Mouse (Mus musculus): ENCODE measurements around the gene Armc2.
A peak's percentile ranks its signal among the peaks of the same experiment; 100 is the strongest.

Armc2 gene

DNA sequence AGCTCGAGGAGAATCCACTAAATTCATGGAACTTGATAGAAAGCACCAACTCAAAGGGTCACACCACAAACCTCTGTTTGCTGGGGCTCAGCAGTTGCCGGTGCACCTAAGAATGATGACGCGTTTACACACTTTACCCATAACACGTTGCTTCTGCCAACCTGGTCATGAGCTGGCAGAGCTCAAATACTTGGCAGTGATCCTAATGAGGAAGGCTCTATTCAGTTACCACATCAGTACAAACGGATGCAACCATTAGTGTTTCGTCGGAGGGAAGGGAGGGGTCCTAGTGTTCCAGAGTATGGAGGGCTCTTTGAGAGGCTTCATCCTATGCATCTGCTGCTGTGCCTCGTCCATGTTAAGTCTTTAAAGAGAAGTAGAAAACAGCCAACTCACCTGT lies 3.3 kb upstream of the Armc2 start:
- no peak for DNase-seq (ENCODE audit: low spot score in 2 of 2)

DNA sequence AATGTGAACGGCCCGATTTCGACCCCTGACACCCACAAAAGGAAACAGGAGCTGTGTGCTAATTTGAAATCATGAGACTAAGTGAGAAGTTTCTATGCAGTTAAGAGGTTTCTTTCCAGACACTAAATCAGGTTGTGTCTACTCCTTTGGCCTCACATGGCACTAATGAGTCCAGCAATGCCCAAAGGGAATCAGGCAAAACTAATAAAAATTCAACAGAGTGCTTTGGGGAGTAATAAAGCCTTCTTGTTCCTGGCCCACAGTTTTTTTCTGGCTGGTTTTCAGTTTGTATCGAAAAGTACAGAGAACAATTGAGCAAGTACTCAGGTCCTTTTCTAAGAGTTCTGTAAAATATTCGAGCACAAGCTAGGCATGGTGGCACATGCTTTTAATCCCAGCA lies 4.2 kb downstream of the Armc2 start:
- DNase-seq (ENCODE audit: low spot score in 2 of 2) = no peak

DNA sequence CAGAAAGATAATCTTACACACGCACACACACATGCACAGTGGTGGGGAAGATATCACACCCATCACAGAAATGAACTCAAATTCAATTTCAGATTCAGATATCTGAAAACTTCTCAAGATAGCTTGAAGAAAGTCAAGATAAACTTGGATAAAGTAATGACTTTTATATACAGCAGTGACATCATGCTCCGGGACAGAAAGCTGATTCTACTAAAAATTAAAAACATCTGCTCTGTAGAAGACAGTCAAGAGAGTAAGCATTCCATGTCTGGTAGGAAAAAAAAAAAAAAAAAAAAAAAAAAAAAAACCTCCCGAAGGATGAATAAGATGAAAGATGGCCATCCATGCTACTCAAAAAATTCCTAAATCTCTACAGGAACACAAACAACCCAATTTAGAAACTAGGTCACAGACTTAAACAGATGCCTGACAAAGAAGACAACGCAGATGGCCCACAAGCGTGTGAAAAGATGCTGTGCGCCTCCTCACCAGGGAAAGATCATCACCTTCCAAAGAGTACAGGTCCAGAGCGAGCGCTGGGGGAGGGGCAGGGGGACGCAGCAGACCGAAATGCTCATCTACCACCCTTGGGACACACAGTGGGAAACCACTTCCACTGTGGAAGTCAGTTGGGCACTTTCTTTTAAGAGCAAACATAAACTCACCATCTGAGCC lies 7.3 kb downstream of the Armc2 start:
- DNase-seq (ENCODE audit: low spot score in 2 of 2) = no peak

DNA sequence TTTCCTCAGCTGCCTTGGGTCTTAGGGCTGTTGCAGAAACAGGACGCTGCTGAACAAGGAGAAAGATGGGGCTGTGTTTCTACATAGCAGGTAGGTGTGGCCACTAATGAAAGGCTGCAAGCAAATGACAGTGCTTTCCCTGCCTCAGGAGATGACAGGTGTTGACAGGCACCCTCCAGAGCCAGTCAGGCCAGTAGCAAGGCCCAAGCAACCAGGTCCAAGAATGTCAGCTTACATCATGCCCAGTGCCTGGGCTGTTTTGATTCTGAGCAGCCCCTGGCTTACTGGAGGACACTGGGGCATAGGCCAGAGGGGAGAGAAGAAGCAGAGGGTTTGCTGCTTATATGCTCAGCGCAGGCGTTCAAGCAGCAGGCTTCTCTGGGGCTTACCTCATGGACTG lies 13.0 kb downstream of the Armc2 start:
- no peak for DNase-seq (ENCODE audit: low spot score in 2 of 2)

DNA sequence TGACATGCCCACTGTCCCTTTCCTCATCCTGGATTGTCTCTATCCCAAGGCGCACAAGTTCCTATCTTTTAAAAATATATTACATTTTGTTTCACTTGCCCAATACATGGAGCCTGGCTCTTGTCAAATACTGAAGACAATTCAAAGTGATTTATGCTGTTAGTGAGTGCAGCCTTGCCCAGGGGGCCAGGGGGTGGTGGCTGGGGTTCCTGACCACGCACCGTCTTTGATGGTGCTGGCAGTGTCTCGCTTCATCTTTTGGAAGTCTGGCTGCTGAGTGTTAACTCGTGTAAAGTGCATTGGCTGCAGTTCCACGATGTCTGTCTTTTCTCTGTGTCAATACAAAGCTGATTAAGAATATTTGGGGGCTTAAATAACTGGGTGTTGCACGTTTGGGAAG lies 13.6 kb downstream of the Armc2 start:
- no peak for DNase-seq (ENCODE audit: low spot score in 2 of 2)

DNA sequence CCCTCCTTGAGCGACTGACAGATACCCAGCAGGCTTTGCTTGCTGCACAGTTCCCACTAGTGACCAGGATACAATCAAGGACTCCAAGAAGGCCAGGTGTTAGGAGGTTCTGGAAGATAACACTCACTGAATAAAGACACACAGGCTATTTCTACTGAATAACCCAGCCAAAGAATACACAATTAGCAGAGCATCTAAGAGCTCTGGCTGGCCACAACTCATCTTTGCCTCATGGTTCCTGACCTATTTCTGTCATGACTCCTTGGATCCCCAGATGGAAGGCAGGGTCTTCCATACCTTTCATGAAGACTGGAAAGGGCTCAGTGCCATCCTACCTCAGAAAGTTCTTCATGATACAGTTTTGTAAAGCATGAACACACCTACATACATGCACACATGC lies 14.2 kb downstream of the Armc2 start:
- no peak for DNase-seq (ENCODE audit: low spot score in 2 of 2)

DNA sequence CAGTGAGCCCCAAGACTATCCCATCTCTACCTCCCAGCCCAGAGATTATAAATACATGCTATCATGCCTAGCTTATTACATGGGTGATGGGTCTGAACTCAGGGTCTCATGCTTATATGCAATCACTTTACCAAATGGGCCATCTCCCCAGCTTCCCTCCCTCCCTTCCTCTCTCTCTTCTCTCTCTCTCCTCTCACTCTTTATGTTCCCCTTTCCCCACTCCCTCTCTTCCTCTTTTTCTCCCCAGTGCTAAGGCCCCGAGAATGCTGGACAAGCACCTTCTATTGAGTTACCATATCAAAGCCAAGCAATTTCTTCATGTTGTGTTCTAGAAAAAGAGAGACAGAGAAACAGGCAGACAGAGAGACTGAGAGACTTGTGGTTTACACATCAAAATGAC lies 14.7 kb downstream of the Armc2 start:
- DNase-seq (ENCODE audit: low spot score in 2 of 2) = no peak

DNA sequence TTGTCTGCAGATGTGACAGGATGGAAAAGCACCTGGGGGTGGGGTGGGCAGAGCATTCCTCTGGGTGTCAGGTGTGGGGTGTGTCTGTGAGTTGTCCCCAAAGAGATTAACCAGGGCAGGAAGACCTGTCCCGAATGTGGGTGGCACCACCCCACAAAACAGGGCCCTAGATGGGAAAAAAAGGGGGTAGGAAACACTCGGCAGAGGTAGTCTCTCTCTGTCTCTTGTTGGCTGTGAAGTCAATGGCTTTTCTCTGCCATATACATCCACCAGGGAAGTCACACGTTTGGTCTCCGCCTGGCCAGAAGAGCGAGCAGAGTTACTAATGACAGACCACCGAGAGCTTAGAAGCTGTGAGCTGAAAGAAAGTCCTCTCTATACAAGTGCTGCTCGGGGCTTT lies 15.8 kb downstream of the Armc2 start:
- DNase-seq (ENCODE audit: low spot score in 2 of 2) = no peak

DNA sequence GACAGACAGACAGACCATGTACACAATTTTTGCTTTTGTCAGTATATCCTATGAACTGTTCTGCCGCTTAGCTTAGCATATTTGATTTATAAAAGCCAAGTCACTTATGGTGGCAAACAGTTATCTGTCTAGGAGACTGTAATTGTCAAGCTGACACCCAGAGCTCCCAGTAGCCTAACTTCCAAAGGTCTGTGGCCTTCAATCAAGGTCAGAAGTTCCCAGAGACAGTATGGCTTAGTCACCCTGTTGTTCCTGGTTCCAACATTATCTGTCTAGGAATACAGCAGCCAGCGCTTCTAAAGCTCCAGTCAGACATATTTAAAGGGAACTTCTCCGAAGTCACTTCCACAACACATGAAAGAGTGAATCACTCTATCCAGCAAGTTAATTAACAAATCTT lies 17.0 kb downstream of the Armc2 start:
- no peak for DNase-seq (ENCODE audit: low spot score in 2 of 2)

DNA sequence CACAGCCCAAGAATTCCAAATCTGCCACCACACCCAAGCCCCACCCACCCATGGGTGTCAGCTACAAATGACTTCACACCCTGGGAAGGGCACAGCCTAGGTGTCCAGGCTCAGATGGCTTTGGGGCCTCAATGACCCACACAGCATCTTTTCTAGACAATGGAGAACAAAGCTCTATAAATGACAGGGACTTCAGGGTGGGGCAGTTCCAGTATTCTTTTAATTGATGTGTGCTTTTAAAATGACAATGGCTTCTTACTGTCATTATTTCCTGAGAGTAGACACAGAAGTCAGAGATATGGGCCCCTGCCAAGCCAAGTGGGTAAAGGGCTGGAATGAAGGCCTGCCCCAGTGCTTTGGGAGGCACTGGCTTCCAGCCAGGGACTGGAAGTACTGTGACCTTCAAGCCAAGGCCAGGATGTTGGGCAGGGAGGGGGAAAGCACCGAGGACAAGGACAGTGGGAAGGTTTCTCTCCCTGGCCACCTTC lies 20.5 kb downstream of the Armc2 start:
- DNase-seq (ENCODE audit: low spot score in 2 of 2) = peak in 1 of 2 experiments; percentile 15

DNA sequence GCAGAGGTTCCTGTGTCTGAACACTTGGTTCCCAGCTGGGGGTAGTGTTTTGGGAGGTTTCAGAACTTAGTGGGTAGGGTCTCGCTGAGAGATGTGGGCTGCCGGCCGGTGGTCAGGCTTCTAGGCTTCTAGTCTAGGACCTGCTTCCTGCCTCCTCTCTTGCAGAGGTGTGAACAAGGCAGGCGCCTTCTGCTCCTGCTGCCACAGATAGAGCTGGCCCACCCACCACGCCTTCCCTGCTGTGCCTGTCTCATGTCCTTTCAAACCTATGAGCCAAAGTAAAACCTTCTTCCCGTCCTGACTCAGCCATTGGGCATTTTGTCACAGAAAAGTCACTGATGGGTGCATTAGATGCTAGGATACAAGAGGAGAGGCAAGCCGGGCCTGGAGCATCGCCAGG lies 22.1 kb downstream of the Armc2 start:
- no peak for DNase-seq (ENCODE audit: low spot score in 2 of 2)

DNA sequence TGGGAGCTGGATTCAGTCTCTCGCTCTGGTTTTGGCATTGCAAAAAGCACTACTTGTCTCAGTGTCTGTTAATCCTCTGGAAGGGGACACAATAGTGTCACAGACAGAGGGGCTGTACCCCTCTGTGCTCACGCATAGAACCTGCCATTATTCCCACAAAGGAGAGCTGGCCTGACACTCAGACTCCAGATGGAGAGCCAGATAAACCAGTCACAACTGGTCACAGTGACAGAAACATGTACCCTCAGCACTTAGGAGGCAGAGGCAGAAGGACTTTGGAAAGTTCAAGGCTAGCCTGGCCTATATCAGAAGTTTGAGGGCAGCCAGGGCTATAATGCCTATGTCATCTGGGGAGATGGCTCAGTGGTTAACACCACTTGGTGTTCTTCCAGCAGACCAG lies 23.2 kb downstream of the Armc2 start:
- DNase-seq (ENCODE audit: low spot score in 2 of 2) = no peak

DNA sequence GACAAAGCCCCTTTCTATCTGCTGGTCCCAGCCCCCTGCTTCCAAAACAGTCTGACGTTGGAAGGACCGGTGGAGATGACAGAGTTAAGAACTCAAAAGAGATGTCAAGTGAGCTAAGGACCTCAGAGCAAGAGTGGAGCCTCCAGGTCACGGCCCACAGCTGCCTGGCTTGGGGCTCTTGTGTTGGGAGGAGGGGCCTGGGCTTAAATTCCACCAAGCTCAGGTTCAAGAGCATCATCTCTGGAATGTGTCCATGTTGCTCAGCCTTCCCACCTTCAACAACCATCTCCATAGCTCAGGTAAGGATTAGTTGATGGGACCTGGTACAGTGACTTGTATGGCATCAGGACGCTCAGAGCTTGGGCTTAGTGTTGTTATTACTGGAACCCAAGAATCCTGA lies 23.7 kb downstream of the Armc2 start:
- no peak for DNase-seq (ENCODE audit: low spot score in 2 of 2)

DNA sequence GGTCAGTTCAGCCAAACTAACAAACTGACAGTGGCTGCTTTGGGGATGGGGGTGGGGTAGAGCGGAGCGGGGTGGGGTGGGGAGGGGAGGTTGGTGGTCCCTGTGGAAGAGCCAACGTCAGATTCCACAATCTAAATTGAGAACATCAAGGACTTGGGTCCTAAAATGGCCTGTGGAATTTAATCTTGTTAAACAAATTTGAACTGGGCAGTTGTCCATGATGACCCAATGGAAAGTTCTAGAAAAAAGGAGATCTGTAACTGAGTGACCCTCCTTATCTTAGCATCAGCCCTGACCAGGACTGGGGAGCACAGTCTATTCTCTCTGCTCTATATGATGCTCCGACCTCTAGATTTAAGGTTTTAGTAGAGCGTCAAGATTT lies 26.2 kb downstream of the Armc2 start:
- DNase-seq (ENCODE audit: low spot score in 2 of 2) = no peak

DNA sequence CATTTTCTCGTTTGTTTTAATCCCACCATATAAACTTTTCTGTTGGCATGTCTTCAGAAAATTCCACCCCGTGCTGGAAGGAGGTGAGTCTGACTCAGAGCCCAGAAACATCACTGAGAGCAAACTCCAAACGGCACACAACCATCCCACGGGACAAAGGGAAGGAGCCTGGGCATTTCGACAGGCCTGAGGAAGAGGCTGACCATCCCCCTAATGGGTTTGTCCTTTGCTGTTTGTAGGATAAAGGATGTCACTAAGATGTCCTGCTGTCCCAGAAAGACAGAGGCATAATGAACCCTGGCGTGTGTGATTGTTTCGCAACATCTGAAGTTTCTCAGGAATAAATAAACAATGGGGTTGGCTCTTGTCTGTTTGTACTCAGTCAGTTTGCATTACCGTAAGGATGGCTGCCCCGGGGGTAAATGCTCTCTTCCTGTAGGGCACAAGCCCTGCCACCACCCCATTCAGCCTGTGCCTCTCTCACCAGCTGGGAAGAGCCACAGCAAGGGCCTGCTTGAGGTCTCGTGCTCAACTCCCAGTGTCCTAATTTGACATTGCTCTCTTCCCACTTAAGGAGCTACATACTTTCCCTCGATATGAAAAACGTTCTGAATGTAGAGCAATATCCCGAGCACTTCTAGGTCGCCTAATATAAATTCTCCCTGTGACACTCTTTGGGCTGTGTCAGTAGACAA lies 26.7 kb downstream of the Armc2 start:
- no peak for DNase-seq (ENCODE audit: low spot score in 2 of 2)

DNA sequence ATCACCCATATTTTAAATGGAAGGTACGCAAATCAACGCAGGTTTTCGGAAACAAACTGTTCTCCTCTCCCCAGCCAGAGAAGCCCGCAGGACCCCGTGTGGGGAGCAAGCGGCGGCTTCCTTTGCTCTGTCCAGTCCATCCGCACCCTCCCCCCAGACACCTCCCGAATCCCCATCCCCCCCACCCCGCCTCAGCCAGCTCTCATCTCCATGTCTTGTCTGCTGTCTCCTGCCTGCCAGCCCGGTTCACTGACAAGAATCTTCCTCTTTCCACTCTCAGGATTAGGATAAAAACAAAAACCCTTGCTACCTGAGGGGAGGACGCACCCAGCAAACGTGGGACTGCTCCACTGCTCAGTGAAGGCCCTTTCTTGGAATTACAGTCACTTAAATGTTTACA lies 27.3 kb downstream of the Armc2 start:
- DNase-seq (ENCODE audit: low spot score in 2 of 2) = no peak

DNA sequence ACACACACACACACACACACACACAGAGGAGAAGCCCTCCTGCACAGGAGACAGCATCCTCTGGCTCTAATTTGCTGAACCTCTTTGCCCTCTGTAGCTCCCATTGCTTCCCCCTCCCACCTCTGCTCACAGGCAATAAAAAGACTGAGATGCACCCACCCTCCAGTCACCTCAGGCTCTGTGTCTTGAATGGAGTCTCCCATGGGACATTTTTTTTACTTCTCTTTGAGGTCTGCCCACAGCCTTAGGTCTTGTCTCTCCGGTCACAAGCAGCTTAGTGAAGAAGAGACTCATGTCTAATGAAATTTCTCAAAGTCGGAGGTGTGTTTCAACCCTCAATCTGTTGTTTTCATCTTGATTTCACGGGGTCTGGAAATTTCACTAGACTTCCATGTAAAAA lies 29.3 kb downstream of the Armc2 start:
- no peak for DNase-seq (ENCODE audit: low spot score in 2 of 2)

DNA sequence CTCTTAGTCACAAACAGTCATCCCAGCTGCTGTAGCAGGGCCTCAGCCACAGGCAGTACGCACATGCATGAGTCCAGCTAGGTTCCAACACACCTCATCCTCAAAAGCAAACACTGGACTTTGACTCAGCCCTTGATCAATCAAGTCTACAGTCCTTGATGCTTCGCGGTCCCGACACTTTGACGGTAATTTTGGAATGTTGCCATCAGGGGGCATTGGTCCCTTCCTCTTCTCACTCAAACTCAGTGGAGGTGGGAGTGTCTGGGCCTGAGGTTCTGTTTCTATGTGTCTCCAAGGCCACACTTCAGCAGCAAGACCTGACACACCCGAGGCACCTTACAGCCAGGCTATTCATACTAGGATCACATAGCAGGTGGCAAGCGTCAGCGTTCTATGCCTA lies 32.1 kb downstream of the Armc2 start:
- no peak for DNase-seq (ENCODE audit: low spot score in 2 of 2)

DNA sequence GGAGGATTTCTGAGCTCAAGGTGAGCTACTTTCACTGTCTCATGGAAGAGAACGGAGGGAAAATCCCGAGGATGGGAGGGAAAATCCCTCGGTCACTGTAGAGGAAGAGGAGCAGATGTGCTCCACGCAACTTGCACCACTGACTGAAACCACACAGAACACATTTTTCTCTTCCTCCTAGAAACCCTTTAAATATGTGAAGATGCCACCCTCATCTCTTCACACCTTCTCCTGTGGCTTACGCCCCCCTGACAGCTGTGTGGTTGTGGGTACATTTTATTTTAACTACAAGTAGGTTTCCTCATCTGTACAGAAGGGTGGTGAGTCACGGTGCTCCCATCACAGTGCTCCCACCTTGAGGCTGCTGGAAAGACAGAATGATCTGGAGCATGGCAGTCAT lies 34.0 kb downstream of the Armc2 start:
- DNase-seq (ENCODE audit: low spot score in 2 of 2) = no peak

DNA sequence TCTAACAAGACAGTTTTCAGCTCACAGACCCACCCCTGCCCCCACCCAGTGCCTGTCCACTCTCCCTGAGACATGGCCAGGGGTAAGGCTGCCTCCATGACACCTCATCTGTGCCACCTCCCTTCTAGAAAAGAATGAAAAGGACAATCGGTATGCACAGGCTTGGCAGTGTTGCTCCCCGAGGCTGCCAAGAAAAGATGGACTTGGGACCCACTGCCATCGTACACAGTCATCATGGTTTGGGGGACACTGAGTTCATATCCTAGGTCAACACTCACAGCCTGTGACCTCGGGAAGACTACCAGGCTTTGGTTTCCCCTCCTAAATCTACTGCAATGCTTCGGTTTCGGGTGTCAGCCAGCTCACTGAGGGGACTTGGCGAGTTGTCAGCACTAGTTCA lies 35.4 kb downstream of the Armc2 start:
- DNase-seq (ENCODE audit: low spot score in 2 of 2) = no peak

DNA sequence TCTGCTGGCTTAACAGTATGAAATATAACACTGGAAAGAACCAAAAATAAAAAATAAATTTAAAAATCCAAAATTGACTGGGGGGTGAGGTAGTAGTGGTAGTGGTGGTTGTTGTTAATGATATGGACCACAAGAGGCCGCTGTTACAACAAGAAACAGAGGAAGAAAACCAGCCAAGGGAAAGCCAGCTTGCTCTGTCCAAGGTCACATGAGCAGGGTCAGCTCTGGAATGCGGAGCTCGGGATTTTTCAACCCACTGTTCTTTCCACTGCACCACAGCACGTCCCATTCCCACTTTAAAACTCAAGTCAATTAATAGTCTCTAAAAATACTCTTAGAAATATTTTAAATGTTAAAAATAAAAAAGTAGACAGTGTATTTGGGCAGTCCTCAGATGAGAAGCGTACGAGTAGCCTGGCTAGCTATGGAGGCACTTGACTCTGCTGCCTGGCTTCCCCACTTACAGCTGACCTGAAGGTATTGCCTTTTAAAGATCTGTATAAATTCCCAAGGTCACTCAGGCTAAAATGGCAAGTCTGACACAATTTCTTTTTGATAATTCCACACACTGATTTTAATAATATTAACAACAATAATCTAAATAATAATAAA lies 37.4 kb downstream of the Armc2 start:
- DNase-seq (ENCODE audit: low spot score in 2 of 2) = peak; percentile 37 to 61

DNA sequence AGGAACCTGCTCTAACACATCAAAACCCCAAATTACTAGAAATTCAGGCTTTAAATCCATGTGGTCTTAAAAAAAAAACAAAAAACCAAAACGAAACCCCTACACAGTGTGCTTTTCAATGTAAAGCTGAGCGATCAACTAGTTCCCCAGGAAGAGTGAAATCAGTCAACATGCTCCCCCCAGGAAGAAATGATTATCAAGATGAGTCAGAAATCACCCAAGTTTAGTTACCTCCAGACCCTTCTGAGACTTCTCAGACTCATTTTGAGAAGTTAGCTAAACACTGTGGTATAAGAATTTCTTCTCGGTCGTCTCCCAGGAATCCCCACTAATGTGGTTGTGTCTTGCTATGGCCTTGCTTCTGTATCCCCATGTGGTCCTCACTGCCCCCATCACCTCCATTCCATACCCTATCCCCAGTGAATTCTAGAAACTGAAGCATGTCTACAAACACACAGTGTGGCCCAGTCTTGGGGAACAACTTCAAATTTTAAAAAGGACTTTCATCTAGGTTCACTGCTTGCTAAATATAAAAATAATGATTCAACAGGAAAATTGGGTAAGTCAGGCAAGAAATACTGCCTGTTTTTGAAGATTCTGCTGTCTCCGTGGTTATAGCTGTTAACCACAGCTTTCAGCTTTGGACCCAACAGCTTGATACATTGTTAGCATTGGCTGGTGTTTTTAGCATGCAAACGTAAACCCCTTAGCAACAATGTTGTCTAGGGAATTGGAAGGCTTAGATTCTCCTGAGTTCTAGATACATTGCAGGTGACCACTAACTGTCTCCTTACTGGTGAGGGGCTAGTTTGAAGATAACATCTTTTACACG lies 39.6 kb downstream of the Armc2 start:
- no peak for DNase-seq (ENCODE audit: low spot score in 2 of 2)
